Mouse (Mus musculus) liver, postnatal 0 days (tissue): ENCODE measurements at regions not wholly inside any gene's neighbourhood (a gene's known extent, or its start where the extent isn't known, plus 50 kb on each side); places are given as distances from the start of the nearest gene placed in this dataset.

Source experiments
- ATAC-seq: fragments of 200-750 bp; cut with Nextera tagmentation; 2 replicates; pipeline ENCODE4 v1.8.0; 2017; ENCODE audit warnings: mild to moderate bottlenecking, moderate library complexity
- DNase-seq: peaks from one replicate; pipeline ENCODE4 v3.0.0-alpha.2; 2016
- H3K27ac ChIP-seq: fragments of 300-500 bp; sonication (generic); 2 replicates; pipeline ENCODE4 v1.5.1; 2014; ENCODE audit warnings: antibody characterized with exemption, moderate library complexity, mild to moderate bottlenecking, low read depth
- H3K27me3 ChIP-seq: fragments of 300-500 bp; sonication (generic); 2 replicates; pipeline ENCODE4 v1.6.1; 2014; ENCODE audit warnings: low read length, control low read depth, mixed read lengths; ENCODE audit not compliant: insufficient read depth
- H3K36me3 ChIP-seq: fragments of 300-500 bp; sonication (generic); replicated peaks from 2 replicates; pipeline ENCODE4 v1.6.1; 2014; ENCODE audit warnings: mild to moderate bottlenecking, control low read depth, low read length, moderate library complexity, mixed read lengths; ENCODE audit not compliant: insufficient read depth
- H3K4me1 ChIP-seq: fragments of 300-500 bp; sonication (generic); 2 replicates; pipeline ENCODE4 v1.6.1; 2014; ENCODE audit warnings: antibody characterized with exemption, mild to moderate bottlenecking, control low read depth; ENCODE audit not compliant: insufficient read depth
- H3K4me2 ChIP-seq: fragments of 300-500 bp; sonication (generic); 2 replicates; pipeline ENCODE4 v1.6.1; 2014; ENCODE audit warnings: low read depth, mild to moderate bottlenecking, low read length, moderate library complexity, mixed read lengths
- H3K4me3 ChIP-seq: fragments of 300-500 bp; sonication (generic); 2 replicates; pipeline ENCODE4 v1.5.1; 2014; ENCODE audit warnings: low read depth, low read length
- H3K9ac ChIP-seq: fragments of 300-500 bp; sonication (generic); replicated peaks from 2 replicates; pipeline ENCODE4 v1.6.1; 2014; ENCODE audit warnings: mild to moderate bottlenecking, moderate library complexity
- H3K9me3 ChIP-seq: fragments of 300-500 bp; sonication (generic); 2 replicates; pipeline ENCODE4 v1.6.1; 2016; ENCODE audit warnings: mild to moderate bottlenecking, control low read depth, low read length, mixed read lengths
- CTCF ChIP-seq: sonication (generic); IDR thresholded peaks from 2 replicates; pipeline ENCODE4 v1.5.1; 2016; ENCODE audit warnings: antibody characterized with exemption, low read depth
- EP300 ChIP-seq: IDR thresholded peaks from 2 replicates; pipeline ENCODE4 v1.6.1; 2016; ENCODE audit warnings: antibody characterized with exemption, low read depth, mild to moderate bottlenecking
- WGBS: fragments of 180-500 bp; shearing (Covaris S2); extraction: QIAGEN DNeasy Blood & Tissue Kit; methylation state at CpG from one replicate; pipeline ENCODE4 v1.1.7; 2014; ENCODE audit not compliant: insufficient replicate concordance; 5-methylcytosine and 5-hydroxymethylcytosine counted together

DNA sequence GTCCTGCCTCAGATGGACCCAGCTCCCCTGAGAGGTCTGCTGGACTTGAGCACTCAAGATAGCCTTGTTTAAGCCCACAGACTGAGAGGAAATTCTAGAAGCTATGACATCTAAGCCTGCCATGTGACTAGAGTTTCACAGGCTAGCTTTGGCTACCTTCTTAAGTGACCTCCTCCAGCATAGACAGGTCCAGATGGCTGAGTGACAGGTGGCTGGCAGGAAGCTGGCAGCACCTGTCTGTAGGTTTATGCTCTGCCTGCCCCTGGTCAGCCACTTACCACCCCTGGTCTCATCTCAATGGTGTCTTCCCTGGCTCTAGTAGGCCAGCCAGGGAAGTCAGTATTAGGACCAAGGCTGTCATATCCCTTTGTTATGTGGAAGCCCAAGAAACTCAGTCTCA, 165.9 kb downstream of the Rplp1 start:
- DNase-seq, result no peak
- Histone ChIP-seq H3K36me3 (no peaks in the 10 kb centered on the region), H3K27ac (no peak overlapping the region), H3K9ac (no peak overlapping the region), H3K4me2 (no peak overlapping the region), H3K27me3 (no peaks in the 10 kb centered on the region), H3K9me3 (no peaks in the 10 kb centered on the region), H3K4me3 (no peak overlapping the region), H3K4me1 (no peaks in the 10 kb centered on the region)
- ATAC-seq, result no peak
- TF ChIP-seq EP300, result no peak
- TF ChIP-seq CTCF, result no peak

DNA sequence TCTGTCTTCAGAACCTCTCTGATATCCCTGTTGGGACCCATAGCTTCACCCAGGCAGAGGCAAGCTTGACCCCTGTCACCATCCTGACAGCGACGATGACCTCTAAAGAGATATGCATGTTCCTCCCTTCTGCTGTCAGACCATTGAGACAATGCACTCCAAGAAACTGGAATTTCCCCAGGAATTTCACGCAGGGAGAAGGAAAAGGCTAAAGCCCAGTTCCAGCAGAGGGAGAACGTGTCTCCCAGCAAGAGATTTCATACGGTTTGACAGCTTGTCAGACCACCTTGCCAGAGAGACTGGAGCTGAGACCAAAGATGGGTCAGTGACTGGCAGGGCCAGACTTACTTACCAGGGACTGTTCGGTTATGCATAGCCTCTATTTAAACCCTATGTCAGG, 167.9 kb downstream of the Rplp1 start:
- Histone ChIP-seq H3K4me2 (no peak overlapping the region), H3K36me3 (no peaks in the 10 kb centered on the region), H3K4me1 (no peaks in the 10 kb centered on the region), H3K27ac (no peak overlapping the region), H3K9ac (no peak overlapping the region), H3K9me3 (no peaks in the 10 kb centered on the region), H3K4me3 (no peak overlapping the region), H3K27me3 (no peaks in the 10 kb centered on the region)
- no peak for ATAC-seq
- WGBS, result 52% methylated on average over 6 of the region's 6 CpGs
- TF ChIP-seq CTCF (no peak), EP300 (no peak)
- DNase-seq, result no peak

GRCm38 (mm10) chr9:61745301-61745801, 169.0 kb downstream of the Rplp1 start:
- 76% methylated on average over 7 of the region's 7 CpGs for WGBS

GRCm38 (mm10) chr9:61733540-61733939, 180.8 kb downstream of the Rplp1 start:
- TF ChIP-seq CTCF (no peak), EP300 (no peak)
- WGBS, result 43% methylated on average over 2 of the region's 2 CpGs
- Histone ChIP-seq H3K9me3 (no peaks in the 10 kb centered on the region), H3K27ac (no peak overlapping the region), H3K4me2 (no peak overlapping the region), H3K36me3 (no peaks in the 10 kb centered on the region), H3K27me3 (no peaks in the 10 kb centered on the region), H3K4me1 (no peaks in the 10 kb centered on the region), H3K9ac (no peak overlapping the region), H3K4me3 (no peak overlapping the region)
- DNase-seq (no peak), ATAC-seq (peak; percentile 74)

More at GRCm38 (mm10) chr9:61745301-61745801, 169.0 kb downstream of the Rplp1 start:
- no peaks in the 10 kb centered on the region for H3K27me3 ChIP-seq
- DNase-seq, result no peak
- no peak overlapping the region for H3K4me2 ChIP-seq
- no peaks in the 10 kb centered on the region for H3K9me3 ChIP-seq
- no peak overlapping the region for H3K9ac ChIP-seq
- no peak overlapping the region for H3K27ac ChIP-seq
- H3K4me1 ChIP-seq, result no peaks in the 10 kb centered on the region
- no peaks in the 10 kb centered on the region for H3K36me3 ChIP-seq
- H3K4me3 ChIP-seq, result no peak overlapping the region
- TF ChIP-seq EP300 (no peak), CTCF (no peak)
- ATAC-seq, result no peak

DNA sequence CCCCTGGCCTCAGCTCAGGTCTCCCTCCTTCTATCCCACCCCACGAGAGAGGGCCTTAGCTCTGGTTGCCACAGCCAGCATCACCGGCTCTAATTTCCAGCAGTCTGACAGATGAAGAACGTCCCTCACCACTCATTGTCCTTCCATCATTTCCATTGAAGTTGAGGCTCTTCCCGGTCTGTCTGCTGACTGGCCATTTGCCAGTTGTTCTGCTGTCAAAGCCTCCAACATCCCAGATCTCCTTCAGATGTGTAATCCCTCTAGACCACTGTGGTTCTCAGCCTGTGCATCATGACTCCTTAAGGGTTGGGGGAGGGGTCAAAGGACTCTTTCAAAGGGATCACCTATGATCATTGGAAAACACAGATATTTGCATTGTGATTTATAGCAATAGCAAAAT, 181.6 kb downstream of the Rplp1 start:
- no peaks in the 10 kb centered on the region for H3K9me3 ChIP-seq
- no peak for ATAC-seq
- TF ChIP-seq CTCF (no peak), EP300 (no peak)
- DNase-seq, result no peak
- no peaks in the 10 kb centered on the region for H3K27me3 ChIP-seq
- no peak overlapping the region for H3K4me3 ChIP-seq
- 71% methylated on average over 4 of the region's 4 CpGs for WGBS
- H3K4me1 ChIP-seq, result peaks cover 3% of the 10 kb centered on the region
- H3K9ac ChIP-seq, result no peak overlapping the region
- H3K27ac ChIP-seq, result no peak overlapping the region
- H3K36me3 ChIP-seq, result no peaks in the 10 kb centered on the region
- H3K4me2 ChIP-seq, result no peak overlapping the region

- no peak for ATAC-seq
- H3K4me2 ChIP-seq, result no peak overlapping the region
- H3K4me1 ChIP-seq, result peaks cover 8% of the 10 kb centered on the region
- no peaks in the 10 kb centered on the region for H3K27me3 ChIP-seq
- TF ChIP-seq EP300 (no peak), CTCF (no peak)
- H3K9ac ChIP-seq, result no peak overlapping the region
- H3K27ac ChIP-seq, result no peak overlapping the region
- DNase-seq, result no peak
- WGBS, result 57% methylated on average over 4 of the region's 4 CpGs
- H3K9me3 ChIP-seq, result no peaks in the 10 kb centered on the region
- no peak overlapping the region for H3K4me3 ChIP-seq
- no peaks in the 10 kb centered on the region for H3K36me3 ChIP-seq
Measured at GRCm38 (mm10) chr9:61728115-61728514, 186.2 kb downstream of the Rplp1 start.

DNA sequence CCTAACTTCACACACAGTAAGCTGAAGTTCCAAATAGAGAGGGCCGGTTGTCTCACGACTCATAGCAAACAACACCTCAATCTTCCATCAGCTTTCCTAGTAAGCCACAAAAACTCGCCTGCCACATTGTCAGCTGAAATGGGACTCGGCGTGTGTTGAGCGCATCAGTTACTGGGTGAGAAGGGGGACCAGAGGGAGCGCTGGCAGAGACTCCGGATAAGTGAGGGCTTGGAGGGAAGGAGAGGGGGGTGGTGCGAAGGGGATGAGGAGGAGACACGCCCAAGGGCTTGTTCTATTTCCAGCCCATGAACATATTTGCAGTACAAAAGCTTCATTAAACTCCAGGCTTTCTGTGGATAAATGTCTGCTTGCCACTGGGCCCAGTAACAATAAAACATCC, 186.7 kb downstream of the Rplp1 start:
- 70% methylated on average over 10 of the region's 10 CpGs for WGBS
- ATAC-seq, result no peak

More for the DNA sequence above, 186.7 kb downstream of the Rplp1 start:
- Histone ChIP-seq H3K27ac (no peak overlapping the region), H3K9ac (no peak overlapping the region), H3K27me3 (no peaks in the 10 kb centered on the region), H3K36me3 (no peaks in the 10 kb centered on the region), H3K4me1 (peaks cover 11% of the 10 kb centered on the region), H3K4me3 (no peak overlapping the region), H3K4me2 (no peak overlapping the region), H3K9me3 (no peaks in the 10 kb centered on the region)
- DNase-seq, result no peak
- no peak for TF ChIP-seq CTCF
- TF ChIP-seq EP300, result no peak
